Mouse (Mus musculus) hindbrain, embryonic 15.5 days (tissue): ENCODE data around the gene Klf13. TPM values are rescaled to one million over a fixed set of nuclear protein-coding genes. Genes with fewer than 3 reads are reported as not detected.

ENCODE experiments used
- ATAC-seq: fragments of 200-750 bp; cut with Nextera tagmentation; 2 replicates; pipeline ENCODE4 v1.8.0; 2017; ENCODE audit warnings: low read depth, moderate number of reproducible peaks, moderate TSS enrichment; ENCODE audit not compliant: low FRiP score
- H3K27ac ChIP-seq: fragments of 300-500 bp; sonication (generic); replicated peaks from 2 replicates; pipeline ENCODE4 v1.5.1; 2015; ENCODE audit warnings: mild to moderate bottlenecking, inconsistent platforms
- H3K27me3 ChIP-seq: fragments of 300-500 bp; sonication (generic); 2 replicates; pipeline ENCODE4 v1.6.1; 2015; ENCODE audit warnings: control low read depth, inconsistent platforms
- H3K36me3 ChIP-seq: fragments of 300-500 bp; sonication (generic); 2 replicates; pipeline ENCODE4 v1.6.1; 2015; ENCODE audit warnings: control low read depth, inconsistent platforms
- H3K4me1 ChIP-seq: fragments of 300-500 bp; sonication (generic); replicated peaks from 2 replicates; pipeline ENCODE4 v1.6.1; 2015; ENCODE audit warnings: control low read depth, inconsistent platforms
- H3K4me2 ChIP-seq: fragments of 300-500 bp; sonication (generic); 2 replicates; pipeline ENCODE4 v1.6.1; 2015; ENCODE audit warnings: moderate library complexity, mild to moderate bottlenecking, inconsistent platforms
- H3K4me3 ChIP-seq: fragments of 300-500 bp; sonication (generic); 2 replicates; pipeline ENCODE4 v1.5.1; 2015; ENCODE audit warnings: mild to moderate bottlenecking, inconsistent platforms
- H3K9ac ChIP-seq: fragments of 300-500 bp; sonication (generic); 2 replicates; pipeline ENCODE4 v1.6.1; 2015; ENCODE audit warnings: inconsistent platforms
- H3K9me3 ChIP-seq: fragments of 300-500 bp; sonication (generic); 2 replicates; pipeline ENCODE4 v1.6.1; 2016; ENCODE audit warnings: control low read depth, inconsistent platforms
- WGBS: fragments of 180-500 bp; shearing (Covaris S2); methylation state at CpG from one replicate; pipeline ENCODE4 v1.1.7; 2015; 5-methylcytosine and 5-hydroxymethylcytosine counted together
- polyA plus RNA-seq: library from polyadenylated mRNA; unstranded; fragments of >200 nt; fragmentation: Nextera tagmentation; extraction: Ambion mirVana; gene quantifications from 2 replicates; pipeline ENCODE4 v1.2.1, GENCODE M21; 2015

Klf13 gene
- polyA plus RNA-seq, 1 experiment from 2014 or later = 24.7 TPM

GRCm38 (mm10) chr7:63863046-63863445 is 75.7 kb downstream of the Klf13 start:
- no peak overlapping the region for H3K4me2 ChIP-seq
- ATAC-seq = no peak
- H3K36me3 ChIP-seq = no peaks in the 10 kb centered on the region
- 0 out of 2 replicates have a peak, but pooled peaks cover 5% of the 10 kb centered on the region for H3K4me1 ChIP-seq
- H3K4me3 ChIP-seq = no peak overlapping the region
- no peak overlapping the region for H3K27ac ChIP-seq
- 92% methylated on average over 1 of the region's 1 CpGs for WGBS
- H3K9me3 ChIP-seq = no peaks in the 10 kb centered on the region
- no peak overlapping the region for H3K9ac ChIP-seq
- no peaks in the 10 kb centered on the region for H3K27me3 ChIP-seq

DNA sequence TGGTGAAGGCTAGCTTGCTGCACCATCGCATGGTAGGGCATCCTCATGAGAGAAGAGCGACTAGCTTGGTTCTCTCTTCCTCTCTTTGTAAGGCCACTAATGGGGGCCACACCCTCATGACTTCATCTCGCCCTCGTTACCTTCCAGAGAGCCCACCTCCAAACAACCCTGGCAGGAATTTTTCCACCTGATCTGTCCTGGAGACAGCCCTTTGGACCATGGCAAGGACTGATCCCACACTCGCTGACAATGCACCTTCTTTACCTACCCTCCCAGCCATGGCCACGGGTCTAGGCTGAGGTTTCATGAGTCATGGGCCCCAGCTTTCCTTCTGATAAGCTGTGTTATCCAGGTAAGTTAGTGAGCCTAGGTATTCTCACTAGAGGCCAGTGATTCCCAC is 77.6 kb downstream of the Klf13 start:
- ATAC-seq = no peak
- 94% methylated on average over 6 of the region's 6 CpGs for WGBS
- H3K27ac ChIP-seq = no peak overlapping the region

DNA sequence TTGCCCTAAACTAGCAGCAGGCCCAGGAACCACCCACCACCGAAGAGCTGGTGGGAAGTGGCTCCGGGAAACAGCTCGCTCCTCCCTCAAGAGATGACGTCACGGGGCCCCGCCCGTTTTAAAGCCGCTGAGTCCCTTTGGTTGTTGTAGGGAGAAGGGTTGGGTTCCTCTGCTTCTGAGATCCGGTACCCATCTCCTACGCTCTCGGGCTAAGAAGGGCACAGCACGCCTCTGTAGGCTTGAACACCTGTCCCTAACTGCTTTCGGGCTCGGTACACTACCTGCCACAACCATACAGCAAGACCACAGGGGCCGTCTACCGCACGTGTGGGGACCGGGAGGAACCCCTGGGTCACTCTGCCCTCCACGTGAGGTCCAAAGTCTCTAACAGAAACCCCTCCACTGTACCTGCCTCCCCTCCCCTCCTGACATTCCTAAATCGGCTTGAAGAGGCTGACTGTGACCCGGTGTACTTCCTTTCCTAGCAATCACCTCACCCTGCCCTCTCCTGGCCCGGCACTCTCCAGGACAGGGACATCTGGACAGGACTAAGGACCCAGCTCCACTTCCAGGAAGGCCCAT is 80.1 kb downstream of the Klf13 start:
- no peaks in the 10 kb centered on the region for H3K27me3 ChIP-seq
- peak; percentile 88 for ATAC-seq
- peak overlapping the region; percentile 58 for H3K4me2 ChIP-seq
- peak overlapping the region; percentile 24; the same call in 1 of the 2 replicates for H3K9ac ChIP-seq
- 0 out of 2 replicates have a peak, but pooled peaks cover 5% of the 10 kb centered on the region for H3K4me1 ChIP-seq
- H3K36me3 ChIP-seq = no peaks in the 10 kb centered on the region
- WGBS = 5% methylated on average over 22 of the region's 22 CpGs
- no peak overlapping the region for H3K27ac ChIP-seq
- H3K9me3 ChIP-seq = no peaks in the 10 kb centered on the region
- H3K4me3 ChIP-seq = peak overlapping the region; percentile 30

More for the DNA sequence above, 77.6 kb downstream of the Klf13 start:
- no peaks in the 10 kb centered on the region for H3K27me3 ChIP-seq
- no peaks in the 10 kb centered on the region for H3K36me3 ChIP-seq
- H3K9me3 ChIP-seq = no peaks in the 10 kb centered on the region
- H3K4me1 ChIP-seq = 0 out of 2 replicates have a peak, but pooled peaks cover 5% of the 10 kb centered on the region
- no peak overlapping the region for H3K4me3 ChIP-seq
- H3K4me2 ChIP-seq = no peak overlapping the region
- no peak overlapping the region for H3K9ac ChIP-seq

GRCm38 (mm10) chr7:63857771-63858417 is 80.8 kb downstream of the Klf13 start:
- no peak overlapping the region for H3K9ac ChIP-seq
- no peaks in the 10 kb centered on the region for H3K36me3 ChIP-seq
- H3K4me2 ChIP-seq = peak overlapping the region; percentile 58; the same call in 1 of the 2 replicates
- H3K4me1 ChIP-seq = 0 out of 2 replicates have a peak, but pooled peaks cover 5% of the 10 kb centered on the region
- H3K4me3 ChIP-seq = no peak overlapping the region
- H3K27me3 ChIP-seq = no peaks in the 10 kb centered on the region
- WGBS = 83% methylated on average over 17 of the region's 17 CpGs
- no peak; the same call in 1 of the 2 replicates for ATAC-seq
- H3K9me3 ChIP-seq = no peaks in the 10 kb centered on the region
- H3K27ac ChIP-seq = no peak overlapping the region

GRCm38 (mm10) chr7:63855283-63855682 is 83.4 kb downstream of the Klf13 start:
- no peak for ATAC-seq
- Histone ChIP-seq H3K4me2 (no peak overlapping the region), H3K36me3 (no peaks in the 10 kb centered on the region), H3K27ac (no peak overlapping the region), H3K9me3 (no peaks in the 10 kb centered on the region), H3K4me3 (no peak overlapping the region), H3K4me1 (0 out of 2 replicates have a peak, but pooled peaks cover 5% of the 10 kb centered on the region), H3K9ac (no peak overlapping the region), H3K27me3 (no peaks in the 10 kb centered on the region)
- WGBS = 87% methylated on average over 4 of the region's 4 CpGs

DNA sequence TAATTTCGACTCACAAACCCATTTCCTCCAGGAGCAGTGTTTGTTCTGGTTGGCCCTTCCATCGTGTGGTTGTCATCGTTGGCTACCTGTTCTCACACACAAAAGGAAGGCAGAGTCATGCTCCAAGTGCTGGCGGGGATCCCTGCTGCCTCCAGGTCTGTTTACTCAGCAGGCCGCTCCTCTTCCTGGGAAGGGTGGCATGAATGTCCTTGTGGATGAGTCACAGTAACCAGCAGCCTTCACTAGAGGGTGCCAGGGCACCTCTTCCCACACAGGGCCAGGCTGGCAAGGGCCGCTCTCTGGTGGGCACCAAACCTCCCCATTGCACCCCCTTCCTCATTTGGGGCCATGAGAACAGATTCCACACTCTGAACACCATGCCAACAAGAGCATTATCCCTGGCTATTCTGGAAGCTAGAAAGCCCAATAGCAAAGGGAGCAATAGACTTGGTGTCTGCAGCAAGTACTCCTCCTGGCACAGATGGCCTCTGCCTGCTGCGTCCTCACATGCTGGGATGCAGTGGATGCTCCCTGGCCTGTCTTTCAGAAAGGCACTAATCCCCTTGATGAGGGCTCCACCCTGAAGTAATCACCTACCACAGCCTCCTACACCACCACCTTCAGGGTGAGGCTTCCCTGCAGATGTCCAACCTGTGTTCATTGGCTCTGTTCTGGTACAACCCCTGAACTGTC is 86.7 kb downstream of the Klf13 start:
- Histone ChIP-seq H3K27ac (no peak overlapping the region), H3K4me2 (no peak overlapping the region), H3K9ac (no peak overlapping the region), H3K27me3 (no peaks in the 10 kb centered on the region), H3K4me3 (no peak overlapping the region), H3K36me3 (no peaks in the 10 kb centered on the region), H3K9me3 (no peaks in the 10 kb centered on the region), H3K4me1 (no peaks in the 10 kb centered on the region)
- WGBS = 57% methylated on average over 7 of the region's 7 CpGs
- ATAC-seq = no peak

Other genes with a start within 250 kb of the Klf13 start
- not detected in 2 replicates for gene E030018B13Rik, start 22.1 kb downstream of the Klf13 start, polyA plus RNA-seq
- gene Trpm1, start 214.9 kb upstream of the Klf13 start, polyA plus RNA-seq = 0.14 and 0.17 TPM in 2 replicates